Mouse (Mus musculus): ENCODE measurements around the gene Slc39a3.

The Slc39a3 gene

GRCm38 (mm10) chr10:80985970-80986701, 51.1 kb downstream of the Slc39a3 start:
- in situ Hi-C loops (cut with MboI, MseI): loop anchor here (5.0 kb wide), 1 partner anchor 34 kb away; no protein-coding TSS in a partner anchor

GRCm38 (mm10) chr10:80985241-80985969, 51.8 kb downstream of the Slc39a3 start:
- in situ Hi-C loops (cut with MboI, MseI): loop anchor here (5.0 kb wide), 1 partner anchor 33 kb away; no protein-coding TSS in a partner anchor

DNA sequence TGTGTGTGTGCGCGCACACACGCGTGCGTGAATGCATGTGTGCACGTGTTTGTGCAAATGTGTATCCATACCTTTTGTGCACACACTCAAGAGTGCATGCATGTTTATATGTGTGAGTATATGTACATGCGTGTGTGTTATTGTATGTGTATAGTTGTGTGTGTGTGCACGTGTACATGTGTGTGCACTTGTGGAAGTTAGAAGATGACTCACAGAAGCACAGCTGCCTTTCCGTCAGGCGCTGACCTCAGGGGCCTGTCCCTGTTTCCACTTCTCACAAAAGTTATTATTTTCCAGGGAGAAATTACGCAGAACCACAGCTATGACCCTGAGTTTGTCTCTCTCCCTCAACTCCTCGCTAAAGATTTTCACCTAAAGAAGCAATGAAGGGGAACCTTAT, 53.0 kb downstream of the Slc39a3 start:
- in situ Hi-C loops (cut with MboI, MseI): no loop called here

GRCm38 (mm10) chr10:80982381-80982780, 54.8 kb downstream of the Slc39a3 start:
- in situ Hi-C loops (cut with MboI, MseI): no loop called here

DNA sequence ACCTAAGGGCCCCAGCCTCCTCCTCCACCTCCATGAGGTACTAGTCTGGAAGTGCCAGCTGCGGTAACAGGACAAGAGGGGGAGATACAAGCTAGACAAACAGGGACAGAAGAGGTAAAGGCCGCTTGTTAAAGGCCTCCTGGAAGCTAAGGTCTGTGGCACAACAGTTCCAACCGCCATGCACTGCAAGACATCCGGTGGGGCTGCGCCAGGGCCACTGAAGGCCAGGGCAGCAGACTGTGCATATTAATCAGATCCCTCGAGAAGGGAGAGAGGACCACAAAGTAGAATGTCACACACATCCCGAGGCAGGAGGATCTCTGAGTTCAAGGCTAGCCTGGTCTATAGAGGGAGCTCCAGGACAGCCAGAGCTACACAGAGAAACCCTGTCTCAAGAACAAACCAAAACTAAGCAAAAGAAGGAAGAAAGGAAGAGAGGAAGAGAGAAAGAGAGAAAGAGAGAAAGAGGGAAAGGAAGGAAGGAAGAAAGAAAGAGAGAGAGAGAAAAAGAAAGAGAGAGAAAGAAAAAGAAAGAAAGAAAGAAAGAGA, 55.6 kb downstream of the Slc39a3 start:
- in situ Hi-C loops (cut with MboI, MseI): no loop called here

Data from T-helper 1 cell (primary cell).